Mouse (Mus musculus): ENCODE data around the gene Ext2.

GRCm38 (mm10) chr2:93836232-93836785 lies 13.9 kb upstream of the Ext2 start:
- TF ChIP-seq GATA1 (IDR thresholded peaks at IDR 0.05; ENCODE audit: borderline replicate concordance, low read length) (no peak), FLI1 (IDR thresholded peaks at IDR 0.05; ENCODE audit: low read length) (no peak)

Data from megakaryocyte, embryonic 14.5 days (primary cell).